Mouse (Mus musculus) kidney, postnatal 0 days (tissue): ENCODE measurements around the gene Zfp579. TPM values are rescaled to one million over a fixed set of nuclear protein-coding genes. Genes with fewer than 3 reads are reported as not detected.
"Not testable (repeated sequence)": the region's sequence is repeated elsewhere in the genome, so short reads cannot be mapped to it uniquely, and the experiment has no call there.

Experiments used
- ATAC-seq: fragments of 200-750 bp; cut with Nextera tagmentation; replicated peaks from 2 replicates; pipeline ENCODE4 v1.8.0; 2017; ENCODE audit warnings: low read depth, moderate number of reproducible peaks, moderate TSS enrichment, moderate library complexity; ENCODE audit not compliant: low FRiP score
- DNase-seq: peaks from one replicate; pipeline ENCODE4 v3.0.0-alpha.2; 2016; ENCODE audit warnings: low spot score
- H3K27ac ChIP-seq: fragments of 300-500 bp; sonication (generic); 2 replicates; pipeline ENCODE4 v1.5.1; 2014; ENCODE audit warnings: mild to moderate bottlenecking
- H3K27me3 ChIP-seq: fragments of 300-500 bp; sonication (generic); 2 replicates; pipeline ENCODE4 v1.6.1; 2014; ENCODE audit warnings: low read length, mixed read lengths; ENCODE audit not compliant: insufficient read depth
- H3K36me3 ChIP-seq: fragments of 300-500 bp; sonication (generic); 2 replicates; pipeline ENCODE4 v1.6.1; 2014; ENCODE audit warnings: low read length, mixed read lengths; ENCODE audit not compliant: insufficient read depth
- H3K4me1 ChIP-seq: fragments of 300-500 bp; sonication (generic); replicated peaks from 2 replicates; pipeline ENCODE4 v1.6.1; 2014; ENCODE audit warnings: antibody characterized with exemption, low read length, mixed read lengths; ENCODE audit not compliant: insufficient read depth
- H3K4me2 ChIP-seq: fragments of 300-500 bp; sonication (generic); 2 replicates; pipeline ENCODE4 v1.6.1; 2014; ENCODE audit warnings: mild to moderate bottlenecking, low read length, moderate library complexity, mixed read lengths
- H3K4me3 ChIP-seq: fragments of 300-500 bp; sonication (generic); replicated peaks from 2 replicates; pipeline ENCODE4 v1.5.1; 2014; ENCODE audit warnings: low read depth, low read length
- H3K9ac ChIP-seq: fragments of 300-500 bp; sonication (generic); 2 replicates; pipeline ENCODE4 v1.6.1; 2014; ENCODE audit warnings: low read depth, low read length
- H3K9me3 ChIP-seq: fragments of 300-500 bp; sonication (generic); replicated peaks from 2 replicates; pipeline ENCODE4 v1.6.1; 2016; ENCODE audit warnings: low read length, inconsistent platforms, mixed read lengths
- CTCF ChIP-seq: IDR thresholded peaks from 2 replicates; pipeline ENCODE4 v1.5.1; 2016; ENCODE audit warnings: antibody characterized with exemption, low read depth, mild to moderate bottlenecking, moderate library complexity
- WGBS: fragments of 180-500 bp; shearing (Covaris S2); extraction: QIAGEN DNeasy Blood & Tissue Kit; methylation state at CpG from one replicate; pipeline ENCODE4 v1.1.7; 2014; 5-methylcytosine and 5-hydroxymethylcytosine counted together
- polyA plus RNA-seq: library from polyadenylated mRNA; unstranded; fragments of >200 nt; fragmentation: Nextera tagmentation; extraction: Ambion mirVana; gene quantifications from 2 replicates; pipeline ENCODE4 v1.2.1, GENCODE M21; 2015

Gene Zfp579
- polyA plus RNA-seq, 1 experiment from 2014 or later, result 21.3 TPM

DNA sequence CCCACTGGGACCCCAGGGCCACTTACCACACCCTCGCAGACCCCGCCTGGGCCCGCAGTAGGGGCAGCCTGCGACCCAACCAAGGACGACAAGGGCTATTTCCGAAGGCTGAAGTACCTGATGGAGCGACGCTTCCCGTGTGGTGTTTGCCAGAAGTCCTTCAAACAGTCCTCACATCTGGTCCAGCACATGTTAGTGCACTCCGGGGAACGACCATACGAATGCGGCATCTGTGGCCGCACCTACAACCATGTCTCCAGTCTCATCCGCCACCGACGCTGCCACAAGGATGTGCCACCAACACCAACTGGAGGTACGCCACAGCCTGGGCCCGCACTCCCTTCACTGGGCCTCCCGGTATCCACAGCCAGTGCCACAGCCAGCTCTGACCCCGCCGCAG, 33.6 kb upstream of the Zfp579 start:
- Histone ChIP-seq H3K9ac (no peak overlapping the region), H3K27me3 (no peaks in the 10 kb centered on the region), H3K4me3 (no peak overlapping the region), H3K27ac (no peak overlapping the region), H3K4me2 (no peak overlapping the region), H3K9me3 (peaks cover 19% of the 10 kb centered on the region), H3K4me1 (no peaks in the 10 kb centered on the region), H3K36me3 (peaks cover 62% of the 10 kb centered on the region)
- 95% methylated on average over 22 of the region's 22 CpGs for WGBS
- ATAC-seq (no peak), DNase-seq (no peak)
- TF ChIP-seq CTCF, result no peak

DNA sequence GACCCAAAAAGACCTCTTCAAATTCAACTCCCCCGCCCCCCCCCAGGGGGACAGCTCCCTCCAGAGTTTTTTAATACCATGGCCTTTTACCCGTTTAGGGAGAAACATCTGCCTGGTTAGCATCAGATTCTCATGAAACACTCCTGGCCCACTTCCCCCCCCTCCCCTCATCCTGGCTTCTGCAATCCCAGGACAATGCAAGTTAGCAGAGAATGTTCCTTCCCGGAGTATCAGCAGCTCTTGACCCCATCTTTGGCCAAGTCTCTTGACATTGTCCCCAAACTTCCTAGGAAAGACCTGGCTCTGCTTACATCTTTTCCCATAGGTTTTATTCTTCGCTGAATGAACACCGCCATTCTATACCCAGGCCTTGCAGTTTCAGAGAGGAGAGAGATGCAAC, 25.2 kb upstream of the Zfp579 start:
- Histone ChIP-seq H3K4me2 (peak overlapping the region; percentile 84), H3K27me3 (no peaks in the 10 kb centered on the region), H3K9me3 (no peaks in the 10 kb centered on the region), H3K9ac (peak overlapping the region; percentile 83), H3K4me3 (peak overlapping the region; percentile 70), H3K36me3 (peaks cover 19% of the 10 kb centered on the region), H3K27ac (peak overlapping the region; percentile 92; the same call in 1 of the 2 replicates), H3K4me1 (0 out of 2 replicates have a peak, but pooled peaks cover 5% of the 10 kb centered on the region)
- 44% methylated on average over 5 of the region's 5 CpGs for WGBS
- no peak for ATAC-seq
- peak; percentile 3 for DNase-seq
- TF ChIP-seq CTCF, result no peak

DNA sequence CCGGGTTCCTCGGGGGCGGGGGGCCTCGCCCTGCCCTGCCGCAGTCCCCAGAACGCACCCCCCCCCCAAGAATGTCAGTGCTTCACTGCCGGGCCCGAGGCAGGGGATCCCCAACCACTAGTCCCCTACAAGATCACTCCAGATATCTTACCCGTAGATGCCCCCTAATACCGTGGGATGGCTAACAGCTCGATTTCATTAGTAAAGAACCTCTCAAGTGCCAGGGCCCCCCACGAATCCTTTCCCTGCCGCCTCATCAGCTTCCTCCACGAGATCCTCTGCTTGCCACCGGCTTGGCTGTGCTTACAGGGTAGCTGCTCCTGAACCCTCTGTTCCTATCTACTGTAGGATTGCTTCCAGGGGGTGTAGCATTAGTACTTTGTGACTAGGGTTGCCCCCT, 24.7 kb upstream of the Zfp579 start:
- no peaks in the 10 kb centered on the region for H3K9me3 ChIP-seq
- H3K9ac ChIP-seq, result peak overlapping the region; percentile 83
- no peak for TF ChIP-seq CTCF
- H3K27ac ChIP-seq, result peak overlapping the region; percentile 92
- H3K4me3 ChIP-seq, result peak overlapping the region; percentile 70
- peak overlapping the region; percentile 84 for H3K4me2 ChIP-seq
- no peaks in the 10 kb centered on the region for H3K27me3 ChIP-seq
- H3K36me3 ChIP-seq, result peaks cover 15% of the 10 kb centered on the region
- WGBS, result 0% methylated on average over 10 of the region's 15 CpGs
- ATAC-seq (peak; percentile 1; the same call in 1 of the 2 replicates), DNase-seq (peak; percentile 43)
- H3K4me1 ChIP-seq, result 0 out of 2 replicates have a peak, but pooled peaks cover 9% of the 10 kb centered on the region

DNA sequence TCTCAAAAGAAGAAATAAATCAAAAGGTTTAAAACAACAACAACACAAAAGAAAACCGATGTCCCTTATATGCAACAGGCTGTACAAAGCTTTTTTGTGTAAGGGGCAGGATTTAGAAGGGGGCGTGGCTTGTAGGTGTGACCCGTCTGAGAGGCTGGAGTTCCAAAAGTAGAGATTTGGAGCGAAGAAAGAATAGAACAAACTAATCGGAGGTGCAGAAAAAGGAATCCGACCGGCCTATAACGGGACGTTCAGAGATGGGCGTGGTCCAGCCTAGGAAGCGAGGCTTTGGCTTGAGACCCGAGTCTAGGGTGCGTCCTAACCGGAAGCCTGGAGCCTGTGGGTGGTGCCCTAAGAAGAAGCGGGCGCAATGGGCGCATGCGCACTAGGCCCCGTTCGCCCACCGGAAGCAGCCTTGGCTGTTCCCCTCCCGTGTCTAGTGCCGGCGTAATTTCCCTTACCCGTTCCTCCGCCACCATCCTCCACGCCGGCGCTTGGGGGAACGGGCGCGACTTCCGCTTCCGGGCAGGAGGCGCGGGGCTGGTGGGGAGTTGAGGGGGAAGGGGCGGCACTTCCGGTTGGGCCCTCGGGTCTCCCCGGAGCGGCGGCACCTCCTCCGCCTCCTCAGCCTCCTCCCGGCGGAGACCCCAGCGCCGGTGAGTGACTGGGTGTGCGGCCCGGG, 24.2 kb upstream of the Zfp579 start, which contains the start of the genes Zfp865 and Ccdc106:
Gene Zfp865, plus strand, starts transcription at position 377 of the 682 bp plus-strand sequence.
Gene Ccdc106, plus strand, starts transcription at position 554 of the 682 bp plus-strand sequence.
- no peak for TF ChIP-seq CTCF

DNA sequence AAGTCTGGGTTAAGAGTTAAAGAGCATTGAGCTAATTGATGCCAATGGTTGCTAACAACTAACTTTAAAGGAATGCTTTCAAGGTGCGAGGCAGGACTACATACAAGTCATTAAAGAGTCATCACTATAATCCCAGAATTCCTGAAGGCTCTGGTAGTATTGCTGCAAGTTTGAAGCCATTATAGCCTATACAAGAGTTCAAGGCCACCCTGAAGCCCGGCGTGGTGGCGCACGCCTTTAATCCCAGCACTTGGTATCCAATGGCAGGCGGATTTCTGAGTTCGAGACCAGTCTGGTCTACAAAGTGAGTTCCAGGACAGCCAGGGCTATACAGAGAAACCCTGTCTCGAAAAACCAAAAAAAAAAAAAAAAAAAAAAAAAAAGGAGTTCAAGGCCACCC, 23.6 kb upstream of the Zfp579 start:
- not testable (repeated sequence) for H3K4me1 ChIP-seq, ATAC-seq, DNase-seq, H3K27me3 ChIP-seq, H3K9me3 ChIP-seq
- Histone ChIP-seq H3K9ac (peak overlapping the region; percentile 20; the same call in 1 of the 2 replicates), H3K4me2 (peak overlapping the region; percentile 84), H3K27ac (peak overlapping the region; percentile 92), H3K4me3 (peak overlapping the region; percentile 70), H3K36me3 (peaks cover 15% of the 10 kb centered on the region)
- WGBS, result 18% methylated on average over 8 of the region's 8 CpGs

More for the DNA sequence above, 24.2 kb upstream of the Zfp579 start, which contains the start of the genes Zfp865 and Ccdc106:
- H3K36me3 ChIP-seq, result peaks cover 15% of the 10 kb centered on the region
- H3K4me3 ChIP-seq, result peak within 1 kb of the TSS; percentile 70
- under 1% methylated on average over 43 of the region's 49 CpGs for WGBS
- DNase-seq (peak; percentile 100), ATAC-seq (peak; percentile 92)
- 0 out of 2 replicates have a peak, but pooled peaks cover 9% of the 10 kb centered on the region for H3K4me1 ChIP-seq
- no peaks in the 10 kb centered on the region for H3K9me3 ChIP-seq
- H3K9ac ChIP-seq, result peak within 1 kb of the TSS; percentile 83
- peak within 1 kb of the TSS; percentile 92 for H3K27ac ChIP-seq
- peak within 1 kb of the TSS; percentile 84 for H3K4me2 ChIP-seq
- H3K27me3 ChIP-seq, result no peaks in the 10 kb centered on the region

DNA sequence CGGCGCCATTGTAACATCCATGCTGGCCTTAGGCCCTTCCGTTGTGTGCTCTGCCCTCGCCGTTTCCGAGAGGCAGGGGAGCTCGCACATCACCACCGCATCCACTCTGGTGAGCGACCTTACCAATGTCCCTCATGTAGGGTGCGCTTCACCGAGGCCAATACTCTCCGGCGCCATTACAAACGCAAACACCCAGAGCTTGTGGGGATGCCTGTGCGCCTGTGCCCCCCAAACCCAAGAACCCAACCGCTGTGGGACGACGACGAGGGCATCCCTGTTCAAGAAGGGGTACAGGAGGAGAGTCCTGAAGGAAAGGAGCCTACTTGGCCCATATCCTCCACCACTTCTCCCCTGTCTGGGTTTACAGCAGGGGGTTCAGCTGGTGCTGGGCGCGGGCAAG, 22.0 kb upstream of the Zfp579 start:
- Histone ChIP-seq H3K27me3 (no peaks in the 10 kb centered on the region), H3K27ac (no peak overlapping the region), H3K9me3 (no peaks in the 10 kb centered on the region), H3K4me3 (no peak overlapping the region), H3K4me2 (no peak overlapping the region), H3K9ac (no peak overlapping the region), H3K36me3 (peaks cover 3% of the 10 kb centered on the region; the same call in 1 of the 2 replicates), H3K4me1 (0 out of 2 replicates have a peak, but pooled peaks cover 9% of the 10 kb centered on the region)
- DNase-seq (no peak), ATAC-seq (no peak)
- WGBS, result 96% methylated on average over 21 of the region's 21 CpGs
- no peak for TF ChIP-seq CTCF
